Mouse (Mus musculus) kidney, embryonic 16.5 days (tissue): ENCODE measurements at regions not wholly inside any gene's neighbourhood (a gene's known extent, or its start where the extent isn't known, plus 50 kb on each side); places are given as distances from the start of the nearest gene placed in this dataset.

Experiments used
- ATAC-seq: fragments of 200-750 bp; cut with Nextera tagmentation; 2 replicates; pipeline ENCODE4 v1.8.0; 2017; ENCODE audit warnings: moderate TSS enrichment; ENCODE audit not compliant: low FRiP score, low TSS enrichment
- H3K27ac ChIP-seq: fragments of 300-500 bp; sonication (generic); 2 replicates; pipeline ENCODE4 v1.5.1; 2014; ENCODE audit warnings: low read length
- H3K27me3 ChIP-seq: fragments of 300-500 bp; sonication (generic); 2 replicates; pipeline ENCODE4 v1.6.1; 2014; ENCODE audit warnings: low read length, control low read depth, mixed read lengths; ENCODE audit not compliant: insufficient read depth
- H3K36me3 ChIP-seq: fragments of 300-500 bp; sonication (generic); 2 replicates; pipeline ENCODE4 v1.6.1; 2014; ENCODE audit warnings: low read length, control low read depth, mixed read lengths; ENCODE audit not compliant: insufficient read depth
- H3K4me1 ChIP-seq: fragments of 300-500 bp; sonication (generic); 2 replicates; pipeline ENCODE4 v1.6.1; 2014; ENCODE audit warnings: low read length, control low read depth, mixed read lengths; ENCODE audit not compliant: insufficient read depth
- H3K4me2 ChIP-seq: fragments of 300-500 bp; sonication (generic); replicated peaks from 2 replicates; pipeline ENCODE4 v1.6.1; 2014; ENCODE audit warnings: low read depth, low read length
- H3K4me3 ChIP-seq: fragments of 300-500 bp; sonication (generic); 2 replicates; pipeline ENCODE4 v1.5.1; 2014; ENCODE audit warnings: mild to moderate bottlenecking, low read length
- H3K9ac ChIP-seq: fragments of 300-500 bp; sonication (generic); replicated peaks from 2 replicates; pipeline ENCODE4 v1.6.1; 2014; ENCODE audit warnings: low read length
- H3K9me3 ChIP-seq: fragments of 300-500 bp; sonication (generic); 2 replicates; pipeline ENCODE4 v1.6.1; 2016; ENCODE audit warnings: low read length, control low read depth
- WGBS: fragments of 180-500 bp; shearing (Covaris S2); extraction: QIAGEN DNeasy Blood & Tissue Kit; methylation state at CpG from one replicate; pipeline ENCODE4 v1.1.7; 2014; 5-methylcytosine and 5-hydroxymethylcytosine counted together

GRCm38 (mm10) chr2:137437741-137438140 is 321.3 kb upstream of the Jag1 start:
- H3K36me3 ChIP-seq = no peaks in the 10 kb centered on the region
- H3K4me2 ChIP-seq = no peak overlapping the region
- H3K27me3 ChIP-seq = no peaks in the 10 kb centered on the region
- peak overlapping the region; percentile 38 for H3K27ac ChIP-seq
- H3K9me3 ChIP-seq = no peaks in the 10 kb centered on the region
- no peak overlapping the region for H3K4me3 ChIP-seq
- no peak overlapping the region for H3K9ac ChIP-seq
- ATAC-seq = peak; percentile 76
- 11% methylated on average over 5 of the region's 5 CpGs for WGBS
- H3K4me1 ChIP-seq = peaks cover 21% of the 10 kb centered on the region

GRCm38 (mm10) chr2:137436161-137436560 is 319.7 kb upstream of the Jag1 start:
- Histone ChIP-seq H3K4me3 (no peak overlapping the region), H3K27ac (no peak overlapping the region), H3K4me1 (peaks cover 21% of the 10 kb centered on the region), H3K9me3 (no peaks in the 10 kb centered on the region), H3K9ac (no peak overlapping the region), H3K36me3 (no peaks in the 10 kb centered on the region), H3K27me3 (no peaks in the 10 kb centered on the region), H3K4me2 (no peak overlapping the region)
- 55% methylated on average over 4 of the region's 4 CpGs for WGBS
- no peak for ATAC-seq

GRCm38 (mm10) chr2:137422656-137423055 is 306.2 kb upstream of the Jag1 start:
- Histone ChIP-seq H3K9me3 (no peaks in the 10 kb centered on the region), H3K4me2 (no peak overlapping the region), H3K27me3 (no peaks in the 10 kb centered on the region), H3K9ac (no peak overlapping the region), H3K4me1 (peaks cover 5% of the 10 kb centered on the region; the same call in 1 of the 2 replicates), H3K27ac (no peak overlapping the region), H3K36me3 (no peaks in the 10 kb centered on the region), H3K4me3 (no peak overlapping the region)
- 73% methylated on average over 3 of the region's 3 CpGs for WGBS
- ATAC-seq = no peak

- Histone ChIP-seq H3K9ac (no peak overlapping the region), H3K4me2 (no peak overlapping the region), H3K9me3 (no peaks in the 10 kb centered on the region), H3K27me3 (no peaks in the 10 kb centered on the region), H3K27ac (peak overlapping the region; percentile 68), H3K4me3 (no peak overlapping the region), H3K36me3 (no peaks in the 10 kb centered on the region), H3K4me1 (peaks cover 5% of the 10 kb centered on the region; the same call in 1 of the 2 replicates)
- ATAC-seq = peak; percentile 70
- 28% methylated on average over 4 of the region's 4 CpGs for WGBS
These were observed 303.2 kb upstream of the Jag1 start for GRCm38 (mm10) chr2:137419678-137420077.

GRCm38 (mm10) chr2:137417691-137418090 is 301.2 kb upstream of the Jag1 start:
- Histone ChIP-seq H3K9me3 (no peaks in the 10 kb centered on the region), H3K27ac (no peak overlapping the region), H3K4me2 (no peak overlapping the region), H3K4me3 (no peak overlapping the region), H3K4me1 (peaks cover 5% of the 10 kb centered on the region; the same call in 1 of the 2 replicates), H3K9ac (no peak overlapping the region), H3K27me3 (no peaks in the 10 kb centered on the region), H3K36me3 (no peaks in the 10 kb centered on the region)
- WGBS = 65% methylated on average over 6 of the region's 6 CpGs
- no peak for ATAC-seq

- no peak overlapping the region for H3K4me2 ChIP-seq
- no peaks in the 10 kb centered on the region for H3K4me1 ChIP-seq
- no peaks in the 10 kb centered on the region for H3K9me3 ChIP-seq
- no peak overlapping the region for H3K4me3 ChIP-seq
- ATAC-seq = 0 out of 2 replicates have a peak, but pooled peaks have one; percentile 51
- no peaks in the 10 kb centered on the region for H3K27me3 ChIP-seq
- H3K36me3 ChIP-seq = no peaks in the 10 kb centered on the region
- WGBS = 61% methylated on average over 3 of the region's 3 CpGs
- H3K27ac ChIP-seq = no peak overlapping the region
- H3K9ac ChIP-seq = no peak overlapping the region
These were observed 297.0 kb upstream of the Jag1 start for GRCm38 (mm10) chr2:137413432-137413831.

- WGBS = 81% methylated on average over 2 of the region's 2 CpGs
- no peak overlapping the region for H3K27ac ChIP-seq
- ATAC-seq = no peak
These were observed 293.2 kb upstream of the Jag1 start for GRCm38 (mm10) chr2:137409611-137410010.

GRCm38 (mm10) chr2:137408294-137408693 is 291.9 kb upstream of the Jag1 start:
- no peak overlapping the region for H3K27ac ChIP-seq
- ATAC-seq = peak; percentile 80
- 53% methylated on average over 2 of the region's 2 CpGs for WGBS
- H3K36me3 ChIP-seq = no peaks in the 10 kb centered on the region
- no peaks in the 10 kb centered on the region for H3K27me3 ChIP-seq
- no peak overlapping the region for H3K4me3 ChIP-seq
- no peak overlapping the region for H3K9ac ChIP-seq
- H3K9me3 ChIP-seq = no peaks in the 10 kb centered on the region
- no peaks in the 10 kb centered on the region for H3K4me1 ChIP-seq
- H3K4me2 ChIP-seq = no peak overlapping the region

More at GRCm38 (mm10) chr2:137409611-137410010, 293.2 kb upstream of the Jag1 start:
- Histone ChIP-seq H3K4me2 (no peak overlapping the region), H3K9ac (no peak overlapping the region), H3K4me3 (no peak overlapping the region), H3K9me3 (no peaks in the 10 kb centered on the region), H3K27me3 (no peaks in the 10 kb centered on the region), H3K36me3 (no peaks in the 10 kb centered on the region), H3K4me1 (no peaks in the 10 kb centered on the region)

GRCm38 (mm10) chr2:137393486-137393885 is 277.0 kb upstream of the Jag1 start:
- Histone ChIP-seq H3K4me3 (no peak overlapping the region), H3K9ac (no peak overlapping the region), H3K9me3 (peaks cover 3% of the 10 kb centered on the region), H3K36me3 (no peaks in the 10 kb centered on the region), H3K27me3 (no peaks in the 10 kb centered on the region), H3K4me1 (no peaks in the 10 kb centered on the region), H3K27ac (no peak overlapping the region), H3K4me2 (no peak overlapping the region)
- no peak for ATAC-seq
- 62% methylated on average over 4 of the region's 4 CpGs for WGBS

GRCm38 (mm10) chr2:137379816-137380215 is 263.4 kb upstream of the Jag1 start:
- no peak for ATAC-seq

More at GRCm38 (mm10) chr2:137379816-137380215, 263.4 kb upstream of the Jag1 start:
- no peaks in the 10 kb centered on the region for H3K4me1 ChIP-seq
- H3K27ac ChIP-seq = no peak overlapping the region
- no peak overlapping the region for H3K4me2 ChIP-seq
- H3K9me3 ChIP-seq = no peaks in the 10 kb centered on the region
- H3K4me3 ChIP-seq = no peak overlapping the region
- WGBS = 89% methylated on average over 2 of the region's 2 CpGs
- H3K27me3 ChIP-seq = no peaks in the 10 kb centered on the region
- H3K9ac ChIP-seq = no peak overlapping the region
- no peaks in the 10 kb centered on the region for H3K36me3 ChIP-seq
